Mouse (Mus musculus) neural tube, embryonic 12.5 days (tissue): ENCODE results near the gene Sgk1. TPM values are rescaled to one million over a fixed set of nuclear protein-coding genes. Genes with fewer than 3 reads are reported as not detected.

Experiments used
- polyA plus RNA-seq: library from polyadenylated mRNA; unstranded; fragments of >200 nt; fragmentation: Nextera tagmentation; extraction: Ambion mirVana; gene quantifications from 2 replicates; pipeline ENCODE4 v1.2.1, GENCODE M21; 2016

Sgk1 gene
- polyA plus RNA-seq, 1 experiment from 2014 or later = 24.6 TPM

Other genes starting within 250 kb of the Sgk1 start
- not detected in 2 replicates for gene 4930444G20Rik, start 185.9 kb downstream of the Sgk1 start, polyA plus RNA-seq